Mouse (Mus musculus): ENCODE results near the gene Ptcd1. TPM values are rescaled to one million over a fixed set of nuclear protein-coding genes. Genes with fewer than 3 reads are reported as not detected.
"Not testable (repeated sequence)": the region's sequence is repeated elsewhere in the genome, so short reads cannot be mapped to it uniquely, and the experiment has no call there.

Ptcd1 gene
- 27.0 and 28.3 TPM in 2 replicates for total RNA-seq (2021)
- long read RNA-seq, experiment 1, transcript Ptcd1-201 (9 exons, 3,087 nt), result major isoform, 52 of 64 reads
- long read RNA-seq, experiment 1, partial matches to known transcripts, result 7 of 64 reads
- long read RNA-seq, experiment 1, other reads (novel, unspliced or antisense), result 5 of 64 reads
- long read RNA-seq, experiment 2, transcript Ptcd1-201 (9 exons, 3,087 nt), result major isoform, 35 of 42 reads
- long read RNA-seq, experiment 2, partial matches to known transcripts, result 5 of 42 reads
- long read RNA-seq, experiment 2, other reads (novel, unspliced or antisense), result 2 of 42 reads

- peak; percentile 99 for DNase-seq
Observed at GRCm38 (mm10) chr5:145166536-145167305, at the start of gene Ptcd1, which contains the start of gene Cpsf4. Gene Ptcd1 (minus strand): TSS chr5:145167108. Gene Cpsf4 (plus strand): TSS chr5:145167213.

GRCm38 (mm10) chr5:145214679-145215078 is 47.8 kb upstream of the Ptcd1 start:
- no peak for DNase-seq

GRCm38 (mm10) chr5:145213505-145213904 is 46.6 kb upstream of the Ptcd1 start:
- no peak for DNase-seq

- no peak for DNase-seq
Observed at GRCm38 (mm10) chr5:145212216-145212615, 45.3 kb upstream of the Ptcd1 start.

- DNase-seq, result no peak
Observed at GRCm38 (mm10) chr5:145211340-145211739, 44.4 kb upstream of the Ptcd1 start.

GRCm38 (mm10) chr5:145208391-145208790 is 41.5 kb upstream of the Ptcd1 start:
- DNase-seq, result not testable (repeated sequence)

GRCm38 (mm10) chr5:145207954-145208353 is 41.0 kb upstream of the Ptcd1 start:
- no peak for DNase-seq

- no peak for DNase-seq
Observed at GRCm38 (mm10) chr5:145207385-145207784, 40.5 kb upstream of the Ptcd1 start.

- DNase-seq, result no peak
Observed at GRCm38 (mm10) chr5:145205041-145205440, 38.1 kb upstream of the Ptcd1 start.

GRCm38 (mm10) chr5:145203936-145204691 is 37.2 kb upstream of the Ptcd1 start, which contains the start of gene Zkscan5:
Gene Zkscan5 (plus strand): TSS chr5:145204562.
- peak; percentile 99 for DNase-seq

GRCm38 (mm10) chr5:145202446-145202845 is 35.5 kb upstream of the Ptcd1 start:
- no peak for DNase-seq

GRCm38 (mm10) chr5:145201321-145201991 is 34.5 kb upstream of the Ptcd1 start, which contains the start of gene Zkscan14:
Gene Zkscan14 (minus strand): TSS chr5:145201868.
- DNase-seq, result peak; percentile 85

GRCm38 (mm10) chr5:145200387-145200786 is 33.5 kb upstream of the Ptcd1 start:
- no peak for DNase-seq

GRCm38 (mm10) chr5:145191962-145192361 is 25.1 kb upstream of the Ptcd1 start, which contains the start of gene Atp5j2:
Gene Atp5j2 (minus strand): TSS chr5:145192062.
- DNase-seq, result no peak

- peak; percentile 96 for DNase-seq
Observed at GRCm38 (mm10) chr5:145190875-145191798, 24.2 kb upstream of the Ptcd1 start.

- peak; percentile 16 for DNase-seq
Observed at GRCm38 (mm10) chr5:145190373-145190772, 23.5 kb upstream of the Ptcd1 start.

- DNase-seq, result no peak
Observed at GRCm38 (mm10) chr5:145189416-145189815, 22.5 kb upstream of the Ptcd1 start.

- no peak for DNase-seq
Observed at GRCm38 (mm10) chr5:145185244-145185643, 18.3 kb upstream of the Ptcd1 start.

- DNase-seq, result no peak
Observed at GRCm38 (mm10) chr5:145178461-145178980, 11.6 kb upstream of the Ptcd1 start.

- no peak for DNase-seq
Observed at GRCm38 (mm10) chr5:145167306-145167661, 376 bp upstream of the Ptcd1 start.

- DNase-seq, result peak; percentile 32
Observed at GRCm38 (mm10) chr5:145165184-145165583, 1.7 kb downstream of the Ptcd1 start.
